ENCODE assay signal across 16 mouse cellular contexts in the genomic region with DNA sequence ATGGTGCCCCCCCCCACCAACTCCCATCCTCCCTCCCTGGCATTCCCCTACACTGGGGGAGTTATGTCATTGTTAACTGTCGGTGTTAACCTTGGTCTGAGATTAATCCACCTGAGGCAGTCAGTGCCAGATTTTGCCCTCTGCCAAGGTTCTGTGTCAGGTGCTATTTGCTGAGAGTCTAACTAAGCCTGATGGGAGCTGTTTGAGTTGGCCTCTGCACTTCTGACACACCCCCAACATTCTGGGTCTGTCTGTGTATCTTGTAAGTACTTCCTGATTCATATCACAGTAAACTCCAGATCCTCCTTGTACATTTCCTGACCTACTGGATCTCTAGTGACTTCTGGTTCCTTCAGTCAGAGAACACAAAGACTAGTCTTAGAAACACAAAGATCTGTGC. TPM values are rescaled to one million over a fixed set of nuclear protein-coding genes. Genes with fewer than 3 reads are reported as not detected.
DNase-seq lines count a peak whose midpoint lies in the region; ATAC-seq and TF ChIP-seq lines count a peak whose summit lies in the region.
"Had no signal": no experiment of that assay in that cellular context is flagged by ENCODE, and none has a peak within 500 bp of the region (broad histone marks: within the 10 kb centered on the region; RNA-seq: fewer than 3 reads in every experiment).

No protein-coding gene starts in this region.

- H3K36me3 ChIP-seq in kidney, embryonic 14.5 days (ENCODE audit: control insufficient read depth, insufficient read depth, low read length) = peaks cover 10% of the 10 kb centered on the region
- no peaks in the 10 kb centered on the region for H3K36me3 ChIP-seq in small intestine, adult 2 months (ENCODE audit: control insufficient read depth, insufficient read depth, low read length)
- H3K36me3 ChIP-seq: midbrain, embryonic 15.5 days had no signal

- H3K4me2 ChIP-seq in kidney, embryonic 14.5 days (replicated peaks; ENCODE audit: low read depth, low read length) = no peak overlapping the region
- H3K4me2 ChIP-seq: midbrain, embryonic 15.5 days had no signal

- TF ChIP-seq CTCF in small intestine, adult 2 months (IDR thresholded peaks at IDR 0.05; ENCODE audit: extremely low read depth, insufficient read length, insufficient replicate concordance, low read depth, low read length) = no peak

- H3K27me3 ChIP-seq in kidney, embryonic 14.5 days (ENCODE audit: control insufficient read depth, insufficient read depth, low read length) = no peaks in the 10 kb centered on the region
- no peaks in the 10 kb centered on the region for H3K27me3 ChIP-seq in small intestine, adult 2 months (ENCODE audit: control insufficient read depth, insufficient read depth, low read length)
- H3K27me3 ChIP-seq: midbrain, embryonic 15.5 days had no signal

- WGBS in kidney, embryonic 14.5 days = 63% methylated on average over 1 of the region's 1 CpGs
- 7% methylated on average over 1 of the region's 1 CpGs for WGBS in small intestine, adult 2 months

- H3K4me1 ChIP-seq in kidney, embryonic 14.5 days (ENCODE audit: control insufficient read depth, insufficient read depth, low read length) = no peaks in the 10 kb centered on the region
- H3K4me1 ChIP-seq in small intestine, adult 2 months (ENCODE audit: control insufficient read depth, insufficient read depth, insufficient read length, low read length) = peaks cover 6% of the 10 kb centered on the region; the same call in 1 of the 2 replicates

- H3K9me3 ChIP-seq in kidney, embryonic 14.5 days (ENCODE audit: control insufficient read depth, low read length) = no peaks in the 10 kb centered on the region
- H3K9me3 ChIP-seq: embryonic facial prominence, embryonic 10.5 days; midbrain, embryonic 15.5 days had no signal

- DNase-seq in kidney, adult 18-20 months = peak; percentile 33
- DNase-seq in gonadal fat pad, adult 2 months (ENCODE audit: low read depth) = peak; percentile 47
- peak; percentile 53 to 68 for DNase-seq in kidney, postnatal 36 days
- DNase-seq in spleen, postnatal 36 days (ENCODE audit: low spot score in 2 of 2) = no peak
- no peak for DNase-seq in urinary bladder, postnatal 36 days (ENCODE audit: low spot score in 2 of 2)
- DNase-seq in layer of hippocampus, adult 9-11 months = no peak
- DNase-seq: adrenal gland, postnatal 10 days; cerebellum, postnatal 14 days; heart, adult 2 months; layer of hippocampus, postnatal 36 days; right cerebral cortex, postnatal 4 days had no signal

- H3K4me3 ChIP-seq in kidney, embryonic 14.5 days (ENCODE audit: low read length) = no peak overlapping the region
- no peak overlapping the region for H3K4me3 ChIP-seq in small intestine, adult 2 months (ENCODE audit: low read depth, low read length)
- H3K4me3 ChIP-seq: embryonic facial prominence, embryonic 10.5 days; heart, adult 2 months; midbrain, embryonic 15.5 days had no signal

- TF ChIP-seq POLR2A in small intestine, adult 2 months (IDR thresholded peaks at IDR 0.05; ENCODE audit: low read depth, low read length) = no peak

- no peak overlapping the region for H3K27ac ChIP-seq in kidney, embryonic 14.5 days (ENCODE audit: low read depth, low read length)
- peak overlapping the region; percentile 54; the same call in 1 of the 2 replicates for H3K27ac ChIP-seq in small intestine, adult 2 months (ENCODE audit: insufficient read depth, low read depth, low read length)
- H3K27ac ChIP-seq: embryonic facial prominence, embryonic 10.5 days; heart, adult 2 months; midbrain, embryonic 15.5 days had no signal

- no peak for ATAC-seq in kidney, embryonic 14.5 days (ENCODE audit: low FRiP score, low TSS enrichment)
- ATAC-seq: inflammation-experienced regulatory T-cells, adult 6 months; midbrain, embryonic 15.5 days had no signal

- H3K9ac ChIP-seq in kidney, embryonic 14.5 days (ENCODE audit: low read depth, low read length) = no peak overlapping the region
- H3K9ac ChIP-seq: midbrain, embryonic 15.5 days had no signal

RNA-seq across cellular contexts. Expression of a gene that starts 5.9 kb away (rescaled TPM):
- polyA plus RNA-seq in kidney, embryonic 14.5 days (2014; fragmentation: Nextera tagmentation; extraction: Ambion mirVana) = 19.3 and 33.9 TPM in 2 replicates
- polyA plus RNA-seq in gonadal fat pad, adult 2 months (2012; rRNA removed) = 37.4 and 37.7 TPM in 2 replicates
- polyA plus RNA-seq in small intestine, adult 2 months (2012; rRNA removed) = 4.4 and 6.4 TPM in 2 replicates

RNA-seq across cellular contexts. Expression of a gene that starts 46.7 kb away (rescaled TPM):
- 8.1 and 12.6 TPM in 2 replicates for polyA plus RNA-seq in kidney, embryonic 14.5 days (2014; fragmentation: Nextera tagmentation; extraction: Ambion mirVana)
- polyA plus RNA-seq in gonadal fat pad, adult 2 months (2012; rRNA removed) = 12.5 and 15.4 TPM in 2 replicates
- polyA plus RNA-seq in small intestine, adult 2 months (2012; rRNA removed) = 0.48 and 0.71 TPM in 2 replicates

Comparison
In these comparisons a context has a peak if more than half of its experiments do, and no peak if none do; other contexts are left out.
1. DNase-seq: peak in kidney, adult 18-20 months (single experiment), gonadal fat pad, adult 2 months (single experiment) and kidney, postnatal 36 days (2 of 2); none in spleen, postnatal 36 days (0 of 2), urinary bladder, postnatal 36 days (0 of 2) and layer of hippocampus, adult 9-11 months (single experiment).